Mouse (Mus musculus): ENCODE data around the gene Cd164.

- TF ChIP-seq POLR2A (IDR thresholded peaks at IDR 0.05; ENCODE audit: low read depth, low read length), result no peak
- no peak for TF ChIP-seq CTCF (conservative IDR thresholded peaks at IDR 0.05; ENCODE audit: insufficient read depth, insufficient read length, low read depth, low read length)
These were observed 51.9 kb downstream of the Cd164 start for GRCm38 (mm10) chr10:41571065-41571464.
